Mouse (Mus musculus): ENCODE data around the gene Adam19. TPM values are rescaled to one million over a fixed set of nuclear protein-coding genes. Genes with fewer than 3 reads are reported as not detected.

Adam19 gene
- total and polyA plus RNA-seq, 2 experiments from 2014 or later = 15.8 to 67.9 TPM

DNA sequence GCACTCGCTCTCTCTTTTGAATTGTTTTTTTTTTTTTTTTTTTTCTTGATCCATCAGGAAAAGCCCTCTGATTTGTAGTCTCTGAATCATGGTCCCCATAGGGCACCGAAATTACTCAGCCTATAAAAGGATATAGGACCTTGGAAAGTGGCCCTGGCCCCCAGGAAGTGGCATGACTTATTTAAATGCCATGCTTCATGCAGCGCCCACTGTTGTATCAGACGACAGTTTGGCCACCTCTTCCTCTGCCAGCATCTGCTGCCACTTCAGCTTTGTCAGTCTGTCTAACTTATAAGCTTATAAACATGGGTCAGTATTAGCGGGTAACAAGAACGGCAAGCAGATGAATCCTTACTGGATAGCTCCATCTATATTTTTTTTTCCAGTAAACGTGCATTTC lies 22.8 kb upstream of the Adam19 start:
- no peak overlapping the region for H3K9ac ChIP-seq (replicated peaks; ENCODE audit: low read depth, low read length)
- peaks cover 9% of the 10 kb centered on the region for H3K4me1 ChIP-seq (ENCODE audit: control insufficient read depth, insufficient read depth)
- TF ChIP-seq CTCF (IDR thresholded peaks at IDR 0.05; ENCODE audit: low read depth) = no peak
- TF ChIP-seq EP300 (IDR thresholded peaks at IDR 0.05; ENCODE audit: low read depth) = no peak
- H3K27ac ChIP-seq (ENCODE audit: low read depth) = no peak overlapping the region
- ATAC-seq (ENCODE audit: insufficient read depth, low read depth) (no peak), DNase-seq (ENCODE audit: low spot score) (no peak)
- 88% methylated on average over 7 of the region's 7 CpGs for WGBS
- no peak overlapping the region for H3K4me3 ChIP-seq (ENCODE audit: low read depth, low read length)
- no peaks in the 10 kb centered on the region for H3K36me3 ChIP-seq (replicated peaks; ENCODE audit: control insufficient read depth, insufficient read depth, low read length)
- no peak overlapping the region for H3K4me2 ChIP-seq (ENCODE audit: low read depth, low read length)
- no peaks in the 10 kb centered on the region for H3K9me3 ChIP-seq (replicated peaks; ENCODE audit: control insufficient read depth, low read length)
- no peaks in the 10 kb centered on the region for H3K27me3 ChIP-seq (ENCODE audit: control insufficient read depth, insufficient read depth, low read length)

- ATAC-seq (ENCODE audit: insufficient read depth, low read depth) (no peak), DNase-seq (ENCODE audit: low spot score) (no peak)
- Histone ChIP-seq H3K27ac (ENCODE audit: low read depth) (no peak overlapping the region), H3K27me3 (ENCODE audit: control insufficient read depth, insufficient read depth, low read length) (no peaks in the 10 kb centered on the region), H3K36me3 (replicated peaks; ENCODE audit: control insufficient read depth, insufficient read depth, low read length) (no peaks in the 10 kb centered on the region), H3K4me1 (ENCODE audit: control insufficient read depth, insufficient read depth) (peaks cover 3% of the 10 kb centered on the region; the same call in 1 of the 2 replicates), H3K4me2 (ENCODE audit: low read depth, low read length) (no peak overlapping the region), H3K9me3 (replicated peaks; ENCODE audit: control insufficient read depth, low read length) (no peaks in the 10 kb centered on the region), H3K9ac (replicated peaks; ENCODE audit: low read depth, low read length) (no peak overlapping the region), H3K4me3 (ENCODE audit: low read depth, low read length) (no peak overlapping the region)
- 95% methylated on average over 10 of the region's 10 CpGs for WGBS
- TF ChIP-seq CTCF (IDR thresholded peaks at IDR 0.05; ENCODE audit: low read depth) = no peak
- no peak for TF ChIP-seq EP300 (IDR thresholded peaks at IDR 0.05; ENCODE audit: low read depth)
Observed at GRCm38 (mm10) chr11:46036374-46036773, 19.4 kb upstream of the Adam19 start.

GRCm38 (mm10) chr11:46038901-46039300 lies 16.9 kb upstream of the Adam19 start:
- Histone ChIP-seq H3K36me3 (replicated peaks; ENCODE audit: control insufficient read depth, insufficient read depth, low read length) (no peaks in the 10 kb centered on the region), H3K4me2 (ENCODE audit: low read depth, low read length) (peak overlapping the region; percentile 28), H3K27ac (ENCODE audit: low read depth) (no peak overlapping the region), H3K4me3 (ENCODE audit: low read depth, low read length) (no peak overlapping the region), H3K9me3 (replicated peaks; ENCODE audit: control insufficient read depth, low read length) (no peaks in the 10 kb centered on the region), H3K4me1 (ENCODE audit: control insufficient read depth, insufficient read depth) (peaks cover 3% of the 10 kb centered on the region; the same call in 1 of the 2 replicates), H3K27me3 (ENCODE audit: control insufficient read depth, insufficient read depth, low read length) (no peaks in the 10 kb centered on the region), H3K9ac (replicated peaks; ENCODE audit: low read depth, low read length) (no peak overlapping the region)
- ATAC-seq (ENCODE audit: insufficient read depth, low read depth) (no peak), DNase-seq (ENCODE audit: low spot score) (no peak)
- WGBS = 71% methylated on average over 15 of the region's 15 CpGs
- no peak for TF ChIP-seq EP300 (IDR thresholded peaks at IDR 0.05; ENCODE audit: low read depth)
- TF ChIP-seq CTCF (IDR thresholded peaks at IDR 0.05; ENCODE audit: low read depth) = no peak

- Histone ChIP-seq H3K27me3 (ENCODE audit: control insufficient read depth, insufficient read depth, low read length) (no peaks in the 10 kb centered on the region), H3K4me1 (ENCODE audit: control insufficient read depth, insufficient read depth) (peaks cover 3% of the 10 kb centered on the region; the same call in 1 of the 2 replicates), H3K9ac (replicated peaks; ENCODE audit: low read depth, low read length) (no peak overlapping the region), H3K36me3 (replicated peaks; ENCODE audit: control insufficient read depth, insufficient read depth, low read length) (no peaks in the 10 kb centered on the region), H3K4me2 (ENCODE audit: low read depth, low read length) (peak overlapping the region; percentile 28), H3K9me3 (replicated peaks; ENCODE audit: control insufficient read depth, low read length) (no peaks in the 10 kb centered on the region), H3K27ac (ENCODE audit: low read depth) (0 out of 2 replicates have a peak overlapping the region, but pooled peaks have one; percentile 32), H3K4me3 (ENCODE audit: low read depth, low read length) (no peak overlapping the region)
- 50% methylated on average over 11 of the region's 11 CpGs for whole genome bisulfite sequencing
- no peak for TF ChIP-seq CTCF (IDR thresholded peaks at IDR 0.05; ENCODE audit: low read depth)
- no peak for TF ChIP-seq EP300 (IDR thresholded peaks at IDR 0.05; ENCODE audit: low read depth)
- ATAC-seq (ENCODE audit: insufficient read depth, low read depth) (peak; percentile 55; the same call in 1 of the 2 replicates), DNase-seq (ENCODE audit: low spot score) (peak; percentile 39)
Observed at GRCm38 (mm10) chr11:46039335-46039734, 16.5 kb upstream of the Adam19 start.

GRCm38 (mm10) chr11:46040841-46041556 lies 14.8 kb upstream of the Adam19 start:
- H3K27me3 ChIP-seq (ENCODE audit: control insufficient read depth, insufficient read depth, low read length) = no peaks in the 10 kb centered on the region
- DNase-seq (ENCODE audit: low spot score) = no peak
- peaks cover 3% of the 10 kb centered on the region; the same call in 1 of the 2 replicates for H3K4me1 ChIP-seq (ENCODE audit: control insufficient read depth, insufficient read depth)
- no peak for TF ChIP-seq EP300 (IDR thresholded peaks at IDR 0.05; ENCODE audit: low read depth)
- TF ChIP-seq CTCF (IDR thresholded peaks at IDR 0.05; ENCODE audit: low read depth) = no peak
- no peak overlapping the region for H3K9ac ChIP-seq (replicated peaks; ENCODE audit: low read depth, low read length)
- no peak overlapping the region for H3K4me3 ChIP-seq (ENCODE audit: low read depth, low read length)
- H3K4me2 ChIP-seq (ENCODE audit: low read depth, low read length) = no peak overlapping the region
- no peaks in the 10 kb centered on the region for H3K9me3 ChIP-seq (replicated peaks; ENCODE audit: control insufficient read depth, low read length)
- WGBS = 77% methylated on average over 9 of the region's 9 CpGs
- no peaks in the 10 kb centered on the region for H3K36me3 ChIP-seq (replicated peaks; ENCODE audit: control insufficient read depth, insufficient read depth, low read length)
- H3K27ac ChIP-seq (ENCODE audit: low read depth) = no peak overlapping the region
- no peak for ATAC-seq (ENCODE audit: insufficient read depth, low read depth)
